Mouse (Mus musculus) kidney, postnatal 0 days (tissue): ENCODE measurements around the gene Panx2. TPM values are rescaled to one million over a fixed set of nuclear protein-coding genes. Genes with fewer than 3 reads are reported as not detected.

Source experiments
- ATAC-seq: fragments of 200-750 bp; cut with Nextera tagmentation; replicated peaks from 2 replicates; pipeline ENCODE4 v1.8.0; 2017; ENCODE audit warnings: low read depth, moderate number of reproducible peaks, moderate TSS enrichment, moderate library complexity; ENCODE audit not compliant: low FRiP score
- DNase-seq: peaks from one replicate; pipeline ENCODE4 v3.0.0-alpha.2; 2016; ENCODE audit warnings: low spot score
- H3K27ac ChIP-seq: fragments of 300-500 bp; sonication (generic); 2 replicates; pipeline ENCODE4 v1.5.1; 2014; ENCODE audit warnings: mild to moderate bottlenecking
- H3K27me3 ChIP-seq: fragments of 300-500 bp; sonication (generic); 2 replicates; pipeline ENCODE4 v1.6.1; 2014; ENCODE audit warnings: low read length, mixed read lengths; ENCODE audit not compliant: insufficient read depth
- H3K36me3 ChIP-seq: fragments of 300-500 bp; sonication (generic); 2 replicates; pipeline ENCODE4 v1.6.1; 2014; ENCODE audit warnings: low read length, mixed read lengths; ENCODE audit not compliant: insufficient read depth
- H3K4me1 ChIP-seq: fragments of 300-500 bp; sonication (generic); replicated peaks from 2 replicates; pipeline ENCODE4 v1.6.1; 2014; ENCODE audit warnings: antibody characterized with exemption, low read length, mixed read lengths; ENCODE audit not compliant: insufficient read depth
- H3K4me2 ChIP-seq: fragments of 300-500 bp; sonication (generic); 2 replicates; pipeline ENCODE4 v1.6.1; 2014; ENCODE audit warnings: mild to moderate bottlenecking, low read length, moderate library complexity, mixed read lengths
- H3K4me3 ChIP-seq: fragments of 300-500 bp; sonication (generic); replicated peaks from 2 replicates; pipeline ENCODE4 v1.5.1; 2014; ENCODE audit warnings: low read depth, low read length
- H3K9ac ChIP-seq: fragments of 300-500 bp; sonication (generic); 2 replicates; pipeline ENCODE4 v1.6.1; 2014; ENCODE audit warnings: low read depth, low read length
- H3K9me3 ChIP-seq: fragments of 300-500 bp; sonication (generic); replicated peaks from 2 replicates; pipeline ENCODE4 v1.6.1; 2016; ENCODE audit warnings: low read length, inconsistent platforms, mixed read lengths
- CTCF ChIP-seq: IDR thresholded peaks from 2 replicates; pipeline ENCODE4 v1.5.1; 2016; ENCODE audit warnings: antibody characterized with exemption, low read depth, mild to moderate bottlenecking, moderate library complexity
- WGBS: fragments of 180-500 bp; shearing (Covaris S2); extraction: QIAGEN DNeasy Blood & Tissue Kit; methylation state at CpG from one replicate; pipeline ENCODE4 v1.1.7; 2014; 5-methylcytosine and 5-hydroxymethylcytosine counted together
- polyA plus RNA-seq: library from polyadenylated mRNA; unstranded; fragments of >200 nt; fragmentation: Nextera tagmentation; extraction: Ambion mirVana; gene quantifications from 2 replicates; pipeline ENCODE4 v1.2.1, GENCODE M21; 2015

The Panx2 gene
- polyA plus RNA-seq: 0.04 and 0.05 TPM in 2 replicates

DNA sequence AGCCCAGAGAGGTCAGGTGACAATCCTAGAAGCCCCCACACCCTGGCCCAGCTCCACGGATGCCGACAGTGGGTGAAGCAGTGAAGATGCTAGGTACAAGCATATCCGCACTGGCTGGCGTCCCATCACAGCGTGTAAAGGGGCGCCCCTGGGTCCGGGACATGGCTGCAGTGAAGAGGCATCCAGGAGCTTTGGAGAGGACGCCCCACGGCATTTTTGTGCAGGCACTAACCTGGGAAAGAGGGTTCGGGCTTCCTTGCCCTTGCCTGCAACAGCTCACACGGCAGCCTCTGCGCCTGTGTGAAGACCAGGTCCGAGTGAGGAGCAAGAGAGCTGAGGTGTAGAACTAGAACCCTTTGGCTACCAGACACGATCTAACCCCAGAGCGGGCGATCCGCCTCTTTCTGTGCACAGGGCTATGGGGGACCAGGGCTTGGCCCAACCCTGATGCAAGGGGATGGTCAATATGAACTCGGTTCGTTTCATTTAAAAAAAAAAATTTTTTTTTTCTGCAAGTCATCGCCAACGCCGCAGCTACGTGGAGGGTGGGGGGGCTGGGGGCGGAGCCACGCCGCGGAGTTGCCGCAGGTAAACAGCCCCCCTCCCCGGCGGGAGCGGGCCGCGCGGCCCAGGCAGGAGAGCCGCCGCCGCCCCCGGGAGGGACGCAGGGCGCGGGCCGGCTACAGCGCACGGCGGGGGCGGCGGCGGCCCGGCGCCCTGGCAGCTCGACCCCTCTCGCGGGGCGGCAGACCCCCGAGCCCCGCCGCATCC, at the start of gene Panx2:
Gene Panx2, plus strand, starts transcription at position 574 of the 771 bp plus-strand sequence.
- no peaks in the 10 kb centered on the region for H3K4me1 ChIP-seq
- peaks cover 20% of the 10 kb centered on the region for H3K27me3 ChIP-seq
- H3K4me3 ChIP-seq: peak within 1 kb of the TSS; percentile 62
- H3K27ac ChIP-seq: no peak within 1 kb of the TSS
- H3K36me3 ChIP-seq: no peaks in the 10 kb centered on the region
- WGBS: 1% methylated on average over 51 of the region's 57 CpGs
- no peaks in the 10 kb centered on the region for H3K9me3 ChIP-seq
- H3K9ac ChIP-seq: peak within 1 kb of the TSS; percentile 53; the same call in 1 of the 2 replicates
- ATAC-seq (0 out of 2 replicates have a peak, but pooled peaks have one; percentile 34), DNase-seq (peak; percentile 16)
- TF ChIP-seq CTCF: no peak
- H3K4me2 ChIP-seq: peak within 1 kb of the TSS; percentile 100

DNA sequence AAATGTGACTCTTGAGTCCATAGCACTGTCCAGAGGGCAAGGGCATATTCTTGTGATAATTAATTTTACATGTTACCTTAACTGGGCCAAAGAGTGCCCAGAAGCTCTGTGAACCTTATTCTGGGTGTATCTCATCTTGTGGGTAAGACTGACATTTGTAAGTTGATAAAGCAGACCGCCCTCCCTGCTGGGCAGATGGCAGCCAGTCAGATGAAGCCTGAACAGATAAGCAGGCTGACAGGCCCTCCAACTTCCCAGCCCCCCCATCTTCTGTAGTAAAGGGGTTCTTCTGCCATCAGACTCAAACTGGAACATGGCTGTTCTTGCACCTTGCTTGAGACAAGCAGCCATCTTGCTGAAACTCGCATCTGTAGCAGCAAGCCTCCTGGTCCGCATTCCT, 42.8 kb upstream of the Panx2 start:
- Histone ChIP-seq H3K4me1 (no peaks in the 10 kb centered on the region), H3K4me2 (no peak overlapping the region), H3K27me3 (no peaks in the 10 kb centered on the region), H3K27ac (no peak overlapping the region), H3K4me3 (no peak overlapping the region), H3K9me3 (no peaks in the 10 kb centered on the region), H3K36me3 (no peaks in the 10 kb centered on the region), H3K9ac (no peak overlapping the region)
- TF ChIP-seq CTCF: no peak
- WGBS: 79% methylated on average over 3 of the region's 3 CpGs
- no peak for DNase-seq
- no peak for ATAC-seq

- no peak for TF ChIP-seq CTCF
- Histone ChIP-seq H3K9ac (no peak overlapping the region), H3K27me3 (no peaks in the 10 kb centered on the region), H3K4me1 (no peaks in the 10 kb centered on the region), H3K27ac (no peak overlapping the region), H3K4me2 (no peak overlapping the region), H3K4me3 (no peak overlapping the region), H3K9me3 (no peaks in the 10 kb centered on the region), H3K36me3 (no peaks in the 10 kb centered on the region)
- WGBS: 80% methylated on average over 7 of the region's 7 CpGs
- ATAC-seq: no peak
- DNase-seq: no peak
Observed at GRCm38 (mm10) chr15:89020085-89020484, 39.4 kb upstream of the Panx2 start.

DNA sequence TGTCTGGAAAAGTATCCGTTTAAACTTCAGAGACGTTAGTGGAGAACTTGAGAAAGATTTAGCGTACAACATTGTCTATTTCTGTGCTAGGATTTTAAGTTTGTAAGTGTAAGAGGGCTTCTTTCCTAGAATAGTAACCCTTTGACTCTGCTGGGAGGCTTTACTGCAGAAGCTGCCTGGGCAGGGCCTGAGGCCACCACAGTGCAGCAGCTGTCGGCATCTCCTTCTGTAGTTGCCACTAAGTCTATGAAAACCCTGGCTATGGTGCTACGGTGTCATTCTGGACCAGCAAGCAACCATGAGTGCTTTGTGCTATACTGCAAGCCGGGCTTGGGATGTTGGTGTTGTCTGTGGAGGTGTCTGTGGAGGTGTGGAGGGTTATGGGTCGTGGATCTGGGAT, 39.0 kb upstream of the Panx2 start:
- H3K36me3 ChIP-seq: no peaks in the 10 kb centered on the region
- no peak overlapping the region for H3K27ac ChIP-seq
- WGBS: 85% methylated on average over 7 of the region's 7 CpGs
- no peak for TF ChIP-seq CTCF
- H3K4me1 ChIP-seq: no peaks in the 10 kb centered on the region
- no peak overlapping the region for H3K4me2 ChIP-seq
- no peak overlapping the region for H3K9ac ChIP-seq
- DNase-seq (no peak), ATAC-seq (no peak)
- no peaks in the 10 kb centered on the region for H3K27me3 ChIP-seq
- no peak overlapping the region for H3K4me3 ChIP-seq
- H3K9me3 ChIP-seq: no peaks in the 10 kb centered on the region

GRCm38 (mm10) chr15:89044381-89044780, 15.2 kb upstream of the Panx2 start:
- Histone ChIP-seq H3K9me3 (no peaks in the 10 kb centered on the region), H3K4me3 (no peak overlapping the region), H3K36me3 (no peaks in the 10 kb centered on the region), H3K27ac (no peak overlapping the region), H3K27me3 (no peaks in the 10 kb centered on the region), H3K9ac (no peak overlapping the region), H3K4me1 (no peaks in the 10 kb centered on the region), H3K4me2 (no peak overlapping the region)
- WGBS: 72% methylated on average over 5 of the region's 5 CpGs
- DNase-seq (no peak), ATAC-seq (no peak)
- TF ChIP-seq CTCF: peak; percentile 18; the same call in 1 of the 2 replicates

DNA sequence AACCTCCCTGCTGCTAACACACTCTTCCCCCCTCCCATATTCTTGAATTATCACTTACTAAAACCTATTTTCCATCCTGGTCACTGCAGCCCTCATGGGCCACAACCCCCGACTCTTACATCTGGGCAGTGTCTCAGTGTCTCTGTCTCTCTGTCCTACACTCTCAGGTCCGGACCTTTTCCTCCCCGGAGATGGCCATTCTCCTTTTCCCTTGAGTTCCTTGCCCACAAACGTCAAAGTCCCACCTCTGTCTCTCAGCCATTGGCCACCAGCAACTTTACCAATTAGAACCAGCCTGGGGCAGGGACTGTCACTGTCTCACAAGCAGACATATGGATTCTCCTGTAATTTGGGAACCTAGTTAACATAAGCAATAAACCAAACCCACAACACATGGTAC, 13.2 kb upstream of the Panx2 start:
- no peak for ATAC-seq
- H3K9ac ChIP-seq: no peak overlapping the region
- no peak overlapping the region for H3K27ac ChIP-seq
- DNase-seq: no peak
- no peaks in the 10 kb centered on the region for H3K4me1 ChIP-seq
- H3K4me3 ChIP-seq: no peak overlapping the region
- H3K27me3 ChIP-seq: no peaks in the 10 kb centered on the region
- WGBS: 78% methylated on average over 4 of the region's 4 CpGs
- TF ChIP-seq CTCF: no peak
- no peak overlapping the region for H3K4me2 ChIP-seq
- H3K36me3 ChIP-seq: no peaks in the 10 kb centered on the region
- H3K9me3 ChIP-seq: no peaks in the 10 kb centered on the region
